7 mouse cellular contexts compared by ENCODE assay signal in genomic region chr12:58211163-58212071, GRCm38 (mm10). TPM values are rescaled to one million over a fixed set of nuclear protein-coding genes. Genes with fewer than 3 reads are reported as not detected.
DNase-seq lines count a peak whose midpoint lies in the region; ATAC-seq and TF ChIP-seq lines count a peak whose summit lies in the region.

Gene Sstr1, plus strand, starts transcription at chr12:58211772.

- H3K27me3 ChIP-seq in lung, postnatal 0 days (replicated peaks; ENCODE audit: insufficient read depth, low read length) = peaks cover 27% of the 10 kb centered on the region
- peaks cover 44% of the 10 kb centered on the region for H3K27me3 ChIP-seq in neural tube, embryonic 12.5 days (replicated peaks)

- no peak for DNase-seq in lung, postnatal 0 days (ENCODE audit: low spot score)
- no peak for DNase-seq in lung, postnatal 14 days
- peak; percentile 30 to 47 for DNase-seq in frontal cortex, postnatal 36 days (ENCODE audit: low spot score in 2 of 2)
- DNase-seq in left cerebral cortex, adult 8-10 months (ENCODE audit: low spot score in 2 of 2) = peak; percentile 11 to 16
- DNase-seq in testis, postnatal 10 days (ENCODE audit: low spot score) = no peak
- no peak for DNase-seq in cerebellum, adult 9-10 months

- H3K9me3 ChIP-seq in lung, postnatal 0 days (ENCODE audit: low read length) = no peaks in the 10 kb centered on the region
- H3K9me3 ChIP-seq in neural tube, embryonic 12.5 days = no peaks in the 10 kb centered on the region

- peak within 1 kb of the TSS; percentile 59 for H3K4me2 ChIP-seq in lung, postnatal 0 days (replicated peaks; ENCODE audit: low read depth, low read length)
- H3K4me2 ChIP-seq in neural tube, embryonic 12.5 days (replicated peaks) = peak within 1 kb of the TSS; percentile 87

- no peak for TF ChIP-seq EP300 in lung, postnatal 0 days (IDR thresholded peaks at IDR 0.05)

- WGBS in lung, postnatal 0 days = 24% methylated on average over 21 of the region's 21 CpGs
- 17% methylated on average over 21 of the region's 21 CpGs for WGBS in neural tube, embryonic 12.5 days

- peaks cover 20% of the 10 kb centered on the region for H3K4me1 ChIP-seq in lung, postnatal 0 days (ENCODE audit: insufficient read depth, low read depth, low read length)
- peaks cover 27% of the 10 kb centered on the region for H3K4me1 ChIP-seq in neural tube, embryonic 12.5 days

- no peak for TF ChIP-seq CTCF in lung, postnatal 0 days (IDR thresholded peaks at IDR 0.05)

- no peak within 1 kb of the TSS for H3K27ac ChIP-seq in lung, postnatal 0 days (ENCODE audit: low read length)
- H3K27ac ChIP-seq in neural tube, embryonic 12.5 days = no peak within 1 kb of the TSS

- no peak within 1 kb of the TSS for H3K9ac ChIP-seq in lung, postnatal 0 days (replicated peaks; ENCODE audit: low read depth)
- H3K9ac ChIP-seq in neural tube, embryonic 12.5 days = peak within 1 kb of the TSS; percentile 42

- no peak for ATAC-seq in lung, postnatal 0 days
- ATAC-seq in neural tube, embryonic 12.5 days (ENCODE audit: low FRiP score, low read depth) = no peak

- H3K4me3 ChIP-seq in lung, postnatal 0 days (ENCODE audit: low read depth, low read length) = peak within 1 kb of the TSS; percentile 35
- H3K4me3 ChIP-seq in neural tube, embryonic 12.5 days = peak within 1 kb of the TSS; percentile 44

- H3K36me3 ChIP-seq in lung, postnatal 0 days (ENCODE audit: insufficient read depth, low read length) = no peaks in the 10 kb centered on the region
- no peaks in the 10 kb centered on the region for H3K36me3 ChIP-seq in neural tube, embryonic 12.5 days

RNA-seq across cellular contexts. Expression of gene Sstr1, which starts in this region (rescaled TPM):
- 0.11 TPM in 1 of 2 replicates, not detected in the other for polyA plus RNA-seq in lung, postnatal 0 days (2015; fragmentation: Nextera tagmentation; extraction: Ambion mirVana)
- total RNA-seq in left cerebral cortex, adult 8-10 months (2022) = 10 to 100 TPM; 20.7 to 26.2 (median 24.3) TPM
- polyA plus RNA-seq in neural tube, embryonic 12.5 days (2016; fragmentation: Nextera tagmentation; extraction: Ambion mirVana) = 1.9 and 2.5 TPM in 2 replicates

Comparison
In these comparisons a context has a peak if more than half of its experiments do, and no peak if none do; other contexts are left out.
1. DNase-seq: peak in frontal cortex, postnatal 36 days (2 of 2) and left cerebral cortex, adult 8-10 months (2 of 2); none in lung, postnatal 0 days (single experiment), lung, postnatal 14 days (single experiment), testis, postnatal 10 days (single experiment) and cerebellum, adult 9-10 months (single experiment).